Mouse (Mus musculus) limb, embryonic 15.5 days (tissue): ENCODE measurements around the gene Ptprn2. TPM values are rescaled to one million over a fixed set of nuclear protein-coding genes. Genes with fewer than 3 reads are reported as not detected.
"Not testable (repeated sequence)": the region's sequence is repeated elsewhere in the genome, so short reads cannot be mapped to it uniquely, and the experiment has no call there.

Experiments
- ATAC-seq: fragments of 200-750 bp; cut with Nextera tagmentation; 2 replicates; pipeline ENCODE4 v1.8.0; 2017; ENCODE audit warnings: low read depth, moderate TSS enrichment; ENCODE audit not compliant: insufficient number of reproducible peaks, low FRiP score, low TSS enrichment
- H3K27ac ChIP-seq: fragments of 300-500 bp; sonication (generic); 2 replicates; pipeline ENCODE4 v1.5.1; 2015; ENCODE audit warnings: moderate library complexity, mild to moderate bottlenecking, inconsistent platforms
- H3K27me3 ChIP-seq: fragments of 300-500 bp; sonication (generic); 2 replicates; pipeline ENCODE4 v1.6.1; 2015; ENCODE audit warnings: inconsistent platforms
- H3K36me3 ChIP-seq: fragments of 300-500 bp; sonication (generic); 2 replicates; pipeline ENCODE4 v1.6.1; 2015; ENCODE audit warnings: inconsistent platforms
- H3K4me1 ChIP-seq: fragments of 300-500 bp; sonication (generic); 2 replicates; pipeline ENCODE4 v1.6.1; 2015; ENCODE audit warnings: inconsistent platforms
- H3K4me2 ChIP-seq: fragments of 300-500 bp; sonication (generic); 2 replicates; pipeline ENCODE4 v1.6.1; 2015; ENCODE audit warnings: mild to moderate bottlenecking, inconsistent platforms
- H3K4me3 ChIP-seq: fragments of 300-500 bp; sonication (generic); 2 replicates; pipeline ENCODE4 v1.5.1; 2015; ENCODE audit warnings: mild to moderate bottlenecking, inconsistent platforms
- H3K9ac ChIP-seq: fragments of 300-500 bp; sonication (generic); 2 replicates; pipeline ENCODE4 v1.6.1; 2015; ENCODE audit warnings: inconsistent platforms
- H3K9me3 ChIP-seq: fragments of 300-500 bp; sonication (generic); 2 replicates; pipeline ENCODE4 v1.6.1; 2016; ENCODE audit warnings: inconsistent platforms
- WGBS: fragments of 180-500 bp; shearing (Covaris S2); methylation state at CpG from one replicate; pipeline ENCODE4 v1.1.7; 2015; 5-methylcytosine and 5-hydroxymethylcytosine counted together
- polyA plus RNA-seq: library from polyadenylated mRNA; unstranded; fragments of >200 nt; fragmentation: Nextera tagmentation; extraction: Ambion mirVana; gene quantifications from 2 replicates; pipeline ENCODE4 v1.2.1, GENCODE M21; 2015

The Ptprn2 gene
- polyA plus RNA-seq, 1 experiment from 2014 or later = 0.15 TPM

GRCm38 (mm10) chr12:116574720-116575119, 89.2 kb downstream of the Ptprn2 start:
- no peak overlapping the region for H3K9ac ChIP-seq
- no peaks in the 10 kb centered on the region for H3K4me1 ChIP-seq
- H3K36me3 ChIP-seq = no peaks in the 10 kb centered on the region
- 51% methylated on average over 5 of the region's 5 CpGs for WGBS
- H3K27me3 ChIP-seq = no peaks in the 10 kb centered on the region
- H3K9me3 ChIP-seq = no peaks in the 10 kb centered on the region
- H3K4me3 ChIP-seq = no peak overlapping the region
- H3K4me2 ChIP-seq = no peak overlapping the region
- no peak for ATAC-seq
- no peak overlapping the region for H3K27ac ChIP-seq

GRCm38 (mm10) chr12:116577917-116578316, 92.4 kb downstream of the Ptprn2 start:
- 44% methylated on average over 1 of the region's 1 CpGs for WGBS
- ATAC-seq, H3K27ac ChIP-seq, H3K4me2 ChIP-seq, H3K9me3 ChIP-seq, H3K4me1 ChIP-seq, H3K4me3 ChIP-seq, H3K27me3 ChIP-seq, H3K9ac ChIP-seq, H3K36me3 ChIP-seq: not testable (repeated sequence)

GRCm38 (mm10) chr12:116580827-116581544, 95.5 kb downstream of the Ptprn2 start:
- WGBS = 56% methylated on average over 8 of the region's 8 CpGs
- H3K4me2 ChIP-seq = no peak overlapping the region
- no peak for ATAC-seq
- no peaks in the 10 kb centered on the region for H3K36me3 ChIP-seq
- no peak overlapping the region for H3K27ac ChIP-seq
- no peaks in the 10 kb centered on the region for H3K9me3 ChIP-seq
- no peaks in the 10 kb centered on the region for H3K27me3 ChIP-seq
- no peak overlapping the region for H3K9ac ChIP-seq
- no peaks in the 10 kb centered on the region for H3K4me1 ChIP-seq
- no peak overlapping the region for H3K4me3 ChIP-seq

GRCm38 (mm10) chr12:116581864-116582263, 96.3 kb downstream of the Ptprn2 start:
- ATAC-seq = no peak

GRCm38 (mm10) chr12:116582829-116583228, 97.3 kb downstream of the Ptprn2 start:
- H3K4me3 ChIP-seq = no peak overlapping the region
- no peak overlapping the region for H3K27ac ChIP-seq
- H3K27me3 ChIP-seq = no peaks in the 10 kb centered on the region
- H3K36me3 ChIP-seq = no peaks in the 10 kb centered on the region
- WGBS = 82% methylated on average over 4 of the region's 4 CpGs
- no peaks in the 10 kb centered on the region for H3K9me3 ChIP-seq
- no peak for ATAC-seq
- no peaks in the 10 kb centered on the region for H3K4me1 ChIP-seq
- H3K9ac ChIP-seq = no peak overlapping the region
- H3K4me2 ChIP-seq = no peak overlapping the region

More at GRCm38 (mm10) chr12:116581864-116582263, 96.3 kb downstream of the Ptprn2 start:
- Histone ChIP-seq H3K4me3 (no peak overlapping the region), H3K9ac (no peak overlapping the region), H3K4me2 (no peak overlapping the region), H3K9me3 (no peaks in the 10 kb centered on the region), H3K27me3 (no peaks in the 10 kb centered on the region), H3K4me1 (no peaks in the 10 kb centered on the region), H3K36me3 (no peaks in the 10 kb centered on the region), H3K27ac (no peak overlapping the region)

GRCm38 (mm10) chr12:116585001-116585400, 99.5 kb downstream of the Ptprn2 start:
- H3K27ac ChIP-seq = no peak overlapping the region
- H3K4me2 ChIP-seq = no peak overlapping the region
- H3K4me3 ChIP-seq = no peak overlapping the region
- 10% methylated on average over 5 of the region's 5 CpGs for WGBS
- no peak for ATAC-seq
- no peaks in the 10 kb centered on the region for H3K4me1 ChIP-seq
- H3K36me3 ChIP-seq = no peaks in the 10 kb centered on the region
- no peaks in the 10 kb centered on the region for H3K9me3 ChIP-seq
- H3K27me3 ChIP-seq = no peaks in the 10 kb centered on the region
- H3K9ac ChIP-seq = no peak overlapping the region

- Histone ChIP-seq H3K4me2 (no peak overlapping the region), H3K9me3 (no peaks in the 10 kb centered on the region), H3K36me3 (no peaks in the 10 kb centered on the region), H3K27ac (no peak overlapping the region), H3K9ac (no peak overlapping the region), H3K4me3 (no peak overlapping the region), H3K27me3 (no peaks in the 10 kb centered on the region), H3K4me1 (no peaks in the 10 kb centered on the region)
- 67% methylated on average over 2 of the region's 2 CpGs for WGBS
- ATAC-seq = no peak
Observed at GRCm38 (mm10) chr12:116586167-116586566, 100.6 kb downstream of the Ptprn2 start.

- Histone ChIP-seq H3K36me3 (no peaks in the 10 kb centered on the region), H3K4me1 (no peaks in the 10 kb centered on the region), H3K27me3 (no peaks in the 10 kb centered on the region), H3K27ac (no peak overlapping the region), H3K9ac (no peak overlapping the region), H3K4me2 (no peak overlapping the region), H3K9me3 (no peaks in the 10 kb centered on the region), H3K4me3 (no peak overlapping the region)
- ATAC-seq = no peak
- 68% methylated on average over 3 of the region's 3 CpGs for WGBS
Observed at GRCm38 (mm10) chr12:116587548-116587947, 102.0 kb downstream of the Ptprn2 start.

- no peak overlapping the region for H3K4me2 ChIP-seq
- no peaks in the 10 kb centered on the region for H3K36me3 ChIP-seq
- ATAC-seq = no peak
- no peaks in the 10 kb centered on the region for H3K27me3 ChIP-seq
- H3K9me3 ChIP-seq = no peaks in the 10 kb centered on the region
- H3K9ac ChIP-seq = no peak overlapping the region
- H3K4me1 ChIP-seq = no peaks in the 10 kb centered on the region
- H3K4me3 ChIP-seq = no peak overlapping the region
- WGBS = 91% methylated on average over 5 of the region's 5 CpGs
- no peak overlapping the region for H3K27ac ChIP-seq
Observed at GRCm38 (mm10) chr12:116590076-116590475, 104.6 kb downstream of the Ptprn2 start.

GRCm38 (mm10) chr12:116594457-116594856, 108.9 kb downstream of the Ptprn2 start:
- H3K27ac ChIP-seq = no peak overlapping the region
- H3K9ac ChIP-seq = no peak overlapping the region
- ATAC-seq = no peak
- no peaks in the 10 kb centered on the region for H3K9me3 ChIP-seq
- H3K4me3 ChIP-seq = no peak overlapping the region
- no peaks in the 10 kb centered on the region for H3K4me1 ChIP-seq
- H3K27me3 ChIP-seq = no peaks in the 10 kb centered on the region
- H3K36me3 ChIP-seq = no peaks in the 10 kb centered on the region
- H3K4me2 ChIP-seq = no peak overlapping the region
- 76% methylated on average over 8 of the region's 8 CpGs for WGBS

- Histone ChIP-seq H3K27me3 (no peaks in the 10 kb centered on the region), H3K4me2 (no peak overlapping the region), H3K4me1 (no peaks in the 10 kb centered on the region), H3K36me3 (no peaks in the 10 kb centered on the region), H3K27ac (no peak overlapping the region), H3K4me3 (no peak overlapping the region), H3K9me3 (no peaks in the 10 kb centered on the region), H3K9ac (no peak overlapping the region)
- no peak for ATAC-seq
- 87% methylated on average over 7 of the region's 7 CpGs for WGBS
Observed at GRCm38 (mm10) chr12:116594866-116595610, 109.5 kb downstream of the Ptprn2 start.

GRCm38 (mm10) chr12:116595727-116596126, 110.2 kb downstream of the Ptprn2 start:
- no peak overlapping the region for H3K4me3 ChIP-seq
- no peaks in the 10 kb centered on the region for H3K27me3 ChIP-seq
- H3K9me3 ChIP-seq = no peaks in the 10 kb centered on the region
- no peaks in the 10 kb centered on the region for H3K36me3 ChIP-seq
- no peaks in the 10 kb centered on the region for H3K4me1 ChIP-seq
- no peak overlapping the region for H3K27ac ChIP-seq
- 89% methylated on average over 4 of the region's 4 CpGs for WGBS
- no peak for ATAC-seq
- H3K4me2 ChIP-seq = no peak overlapping the region
- no peak overlapping the region for H3K9ac ChIP-seq
